Mouse (Mus musculus): ENCODE results near the gene Adamtsl1.

Adamtsl1 gene

DNA sequence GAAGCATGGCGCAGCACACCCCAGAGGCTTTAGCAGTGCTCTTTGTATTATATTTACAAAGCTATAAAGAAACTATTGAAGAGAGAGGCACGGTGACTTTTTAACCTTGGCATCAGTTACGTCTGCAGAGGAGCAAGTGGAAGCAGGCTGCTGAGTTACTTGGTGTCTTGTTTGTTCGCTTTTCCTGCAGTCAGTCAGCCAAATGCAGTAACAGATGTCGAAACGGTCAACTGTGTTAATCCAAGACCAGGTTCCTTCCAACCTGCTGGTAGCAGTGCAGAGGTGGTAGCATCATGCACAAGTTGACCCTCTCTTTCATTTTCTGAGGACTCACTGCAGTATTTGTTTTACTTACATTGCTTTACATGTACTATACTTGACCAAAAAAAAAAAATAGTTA, 908.6 kb downstream of the Adamtsl1 start:
- no peak for DNase-seq

DNA sequence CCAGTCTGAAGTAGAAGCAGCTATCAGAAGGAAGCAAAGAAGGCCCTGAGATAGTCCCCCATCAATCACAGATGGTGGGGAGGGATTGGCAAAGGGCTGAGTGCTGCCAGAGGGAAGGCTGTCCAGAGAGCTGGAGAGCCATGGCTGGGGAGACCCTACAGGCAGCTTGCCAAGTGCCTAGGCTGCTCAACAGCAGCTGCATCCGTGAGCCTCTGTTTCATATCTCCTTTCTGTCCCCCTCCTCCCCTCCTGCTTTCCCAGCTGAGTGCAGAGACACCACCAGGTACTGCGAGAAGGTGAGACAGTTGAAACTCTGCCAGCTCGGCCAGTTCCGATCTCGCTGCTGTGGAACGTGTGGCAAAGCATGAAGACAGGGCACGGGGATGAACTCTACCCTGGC, 911.6 kb downstream of the Adamtsl1 start:
- no peak for DNase-seq

DNA sequence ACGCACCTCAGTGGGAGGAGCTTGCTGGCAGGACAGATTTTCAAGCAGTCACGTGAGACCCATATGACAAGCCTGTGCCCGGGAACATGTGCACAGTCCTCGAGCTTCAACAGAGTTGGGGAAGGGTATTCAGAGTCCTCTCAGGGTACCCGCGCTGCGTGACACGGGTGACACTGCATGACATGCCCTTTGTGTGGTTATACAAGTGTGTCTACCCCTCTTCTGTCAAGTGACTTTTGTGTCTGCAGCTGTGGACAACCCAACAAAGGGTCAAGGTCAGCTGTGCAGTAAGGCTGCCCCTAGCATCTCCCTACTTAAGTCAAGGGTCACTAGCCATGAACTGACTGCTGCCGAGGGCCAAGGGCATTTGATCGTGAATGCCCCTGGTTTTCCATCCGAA, 912.6 kb downstream of the Adamtsl1 start:
- no peak for DNase-seq

DNA sequence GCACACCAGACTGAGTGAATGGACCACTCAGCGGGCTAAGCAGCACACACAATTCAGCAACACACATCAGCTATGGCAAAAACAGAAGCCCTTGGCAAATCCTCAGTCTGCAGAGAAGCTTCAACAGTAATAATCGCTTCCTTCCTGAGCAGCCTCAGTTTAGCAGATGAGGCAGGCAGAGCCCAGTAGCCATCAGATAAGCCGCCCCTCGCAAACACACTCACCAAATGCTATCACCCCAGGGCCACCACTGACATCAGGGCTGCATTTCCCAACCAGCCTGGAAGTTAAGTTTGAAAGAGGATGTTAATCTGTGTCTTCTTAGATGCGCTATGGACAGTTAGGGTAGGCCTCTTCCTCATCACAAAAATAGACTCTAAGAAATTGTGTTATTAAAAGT, 913.3 kb downstream of the Adamtsl1 start:
- DNase-seq, result no peak

DNA sequence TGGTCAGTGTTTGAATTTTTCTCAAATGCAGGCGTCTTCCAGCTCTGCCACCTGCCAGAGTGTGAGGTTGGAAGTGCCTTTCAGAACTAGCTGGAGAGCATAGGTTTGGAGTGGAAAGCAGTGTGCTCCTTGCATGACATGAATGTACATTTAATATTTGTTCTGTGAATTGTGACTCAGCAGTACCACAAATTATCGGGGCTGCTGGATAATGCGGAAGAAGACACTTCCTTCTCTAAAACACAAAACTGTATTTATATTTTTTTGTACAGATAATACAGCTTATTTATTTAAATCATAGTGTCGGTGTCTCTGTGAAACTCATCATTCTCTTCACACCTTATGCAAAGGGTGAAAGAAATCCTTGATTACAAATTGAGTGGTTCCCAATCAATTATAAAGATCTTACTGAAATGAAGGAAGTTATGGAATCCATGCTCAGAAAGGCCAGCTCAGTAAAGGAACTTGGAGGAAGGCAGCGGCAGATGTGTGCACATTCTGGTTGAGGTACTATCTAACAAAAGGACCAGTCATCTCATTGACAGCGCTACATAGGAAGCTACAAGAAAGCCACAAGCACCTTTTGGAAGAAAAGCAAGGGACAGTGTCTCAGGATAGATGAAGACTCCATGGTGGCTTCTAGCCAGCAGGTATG, 914.2 kb downstream of the Adamtsl1 start:
- DNase-seq, result no peak

DNA sequence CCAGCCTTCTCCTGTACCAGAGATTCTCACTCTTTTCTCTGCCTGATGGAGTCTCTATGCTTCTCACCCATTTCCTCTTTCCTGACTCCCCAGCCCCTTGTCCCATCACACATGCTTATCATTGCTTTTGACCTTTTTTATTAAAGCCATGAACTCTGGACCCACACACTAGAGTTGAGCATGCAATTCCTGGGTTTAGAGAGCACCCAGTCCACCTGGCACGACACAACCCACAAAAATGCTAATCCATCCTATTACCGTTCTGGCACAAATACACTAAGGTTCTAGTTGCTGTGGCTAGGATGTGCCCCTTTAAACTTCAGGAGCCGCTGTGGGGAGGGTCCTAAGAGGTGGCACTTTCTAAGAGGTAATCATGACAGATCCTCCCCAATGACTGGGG, 921.7 kb downstream of the Adamtsl1 start:
- DNase-seq, result no peak

DNA sequence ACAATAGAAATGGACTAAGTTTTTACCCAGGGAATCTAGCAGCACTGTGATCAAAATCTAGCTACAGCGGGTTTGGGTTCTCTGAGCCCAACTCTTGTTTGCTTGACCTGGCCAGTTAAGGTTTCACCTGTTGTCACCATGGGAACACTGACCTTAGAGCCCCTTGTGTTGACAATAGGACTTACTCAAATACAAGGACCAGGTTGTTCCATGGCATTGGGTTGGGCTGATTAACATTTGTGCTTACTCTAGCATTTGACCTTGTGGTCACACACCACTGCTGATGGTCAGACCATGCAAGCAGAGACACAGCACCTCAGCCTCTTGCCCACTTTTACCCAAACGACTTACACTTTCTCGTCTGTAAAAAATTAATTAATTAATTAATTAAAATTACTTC, 922.4 kb downstream of the Adamtsl1 start:
- DNase-seq, result peak; percentile 23

DNA sequence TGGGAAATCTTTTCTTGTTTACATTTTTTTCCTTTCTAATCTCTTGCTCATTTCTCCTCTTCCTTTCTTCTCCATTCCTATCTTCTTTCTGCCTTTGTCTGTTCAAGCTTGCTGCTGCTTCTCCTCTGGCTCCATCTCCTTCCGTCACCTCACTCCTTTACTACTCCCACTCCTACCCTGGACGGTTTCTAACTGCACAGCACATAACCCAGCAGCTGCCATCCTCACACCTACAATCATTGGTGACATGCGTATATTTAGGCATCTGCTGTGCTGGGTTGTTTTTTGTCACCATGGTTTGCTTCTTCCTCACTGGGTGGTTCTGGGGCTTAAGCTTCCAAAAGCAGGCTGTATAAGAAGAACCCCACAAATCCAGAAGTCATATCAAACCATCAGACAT, 936.5 kb downstream of the Adamtsl1 start:
- DNase-seq, result no peak

DNA sequence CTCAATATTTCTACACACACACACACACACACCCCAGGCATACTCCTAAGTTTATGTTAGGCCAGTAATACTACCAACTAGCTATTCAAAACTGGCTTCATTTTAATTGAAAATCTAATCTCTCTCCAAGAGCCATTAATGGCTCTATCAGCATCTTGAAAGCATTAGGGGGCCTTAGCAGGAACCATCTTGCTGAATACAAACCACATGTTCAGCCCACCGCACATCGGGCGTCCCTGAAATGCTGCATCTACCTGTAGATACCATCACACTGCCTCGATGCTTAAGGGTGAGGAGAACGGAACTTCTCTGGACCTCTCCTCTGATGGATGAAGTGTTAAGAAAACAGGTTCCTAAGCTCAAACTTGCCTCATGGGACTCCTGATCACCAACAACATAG, 950.8 kb downstream of the Adamtsl1 start:
- DNase-seq, result no peak
